Mouse (Mus musculus): ENCODE data around the gene Ric1.

Ric1 gene

DNA sequence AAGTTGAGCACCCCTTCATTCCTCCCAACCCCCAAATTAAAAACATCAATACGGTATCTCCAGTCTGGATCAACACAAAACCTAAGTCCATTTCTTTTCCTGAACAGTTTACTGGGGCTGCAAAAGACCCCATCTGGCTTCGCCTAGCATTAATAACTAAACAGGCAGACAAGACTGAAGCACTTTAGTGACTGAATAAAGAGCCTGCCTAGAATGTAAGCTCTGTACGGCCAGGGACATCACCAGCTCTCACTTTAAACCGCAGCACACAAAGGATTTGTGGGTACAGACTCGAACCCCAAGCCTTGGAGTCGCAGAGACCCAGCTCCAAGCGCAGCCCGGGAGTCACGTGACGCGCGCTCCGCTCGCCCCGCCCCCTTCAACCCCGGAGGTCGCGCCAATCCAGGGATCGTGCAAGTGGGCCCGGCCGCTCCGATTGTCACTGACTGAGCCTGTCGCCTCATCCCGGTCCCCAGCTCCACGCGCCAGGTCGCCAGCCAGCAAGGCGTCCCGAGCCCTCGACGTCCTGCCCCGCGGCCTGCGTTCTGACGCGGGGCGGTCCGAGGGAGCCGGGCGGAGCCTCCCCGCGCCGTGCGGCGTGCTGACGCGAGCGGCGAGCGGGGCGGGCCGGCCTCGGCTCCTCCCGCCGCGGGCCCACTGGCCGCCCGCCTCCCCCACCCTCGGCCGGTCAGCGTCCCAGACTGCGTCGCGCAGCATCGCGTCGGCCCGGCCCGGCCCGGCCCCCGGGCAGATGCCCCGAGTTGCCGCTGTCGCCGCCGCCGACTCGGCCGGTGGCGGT, at the start of gene Ric1:
Gene Ric1, plus strand, starts transcription at position 646 of the 799 bp plus-strand sequence.
- DNase-seq = peak; percentile 87

DNA sequence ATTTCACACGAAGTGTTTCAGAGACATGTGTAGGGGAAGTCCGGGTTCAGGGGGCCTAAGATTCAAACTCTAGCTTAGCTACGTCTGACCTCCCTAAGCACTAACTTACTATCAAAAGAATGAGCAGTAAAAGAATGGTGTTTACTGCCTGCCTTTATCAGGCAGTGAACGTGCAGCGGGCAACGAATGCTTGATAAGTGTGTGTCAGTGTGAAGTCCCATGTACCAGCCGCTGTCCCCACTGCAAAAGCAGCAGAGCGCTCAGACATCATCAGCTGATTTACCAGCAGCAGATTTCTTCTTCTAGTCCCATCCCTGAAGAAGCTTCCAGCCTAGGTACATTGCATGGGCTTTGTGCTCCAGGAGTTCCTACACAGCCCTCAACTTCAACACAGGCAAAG, 49.7 kb upstream of the Ric1 start:
- DNase-seq = no peak

- DNase-seq = no peak
These were observed 49.1 kb upstream of the Ric1 start for GRCm38 (mm10) chr19:29472946-29473345.

- no peak for DNase-seq
These were observed 47.3 kb upstream of the Ric1 start for GRCm38 (mm10) chr19:29474803-29475202.

DNA sequence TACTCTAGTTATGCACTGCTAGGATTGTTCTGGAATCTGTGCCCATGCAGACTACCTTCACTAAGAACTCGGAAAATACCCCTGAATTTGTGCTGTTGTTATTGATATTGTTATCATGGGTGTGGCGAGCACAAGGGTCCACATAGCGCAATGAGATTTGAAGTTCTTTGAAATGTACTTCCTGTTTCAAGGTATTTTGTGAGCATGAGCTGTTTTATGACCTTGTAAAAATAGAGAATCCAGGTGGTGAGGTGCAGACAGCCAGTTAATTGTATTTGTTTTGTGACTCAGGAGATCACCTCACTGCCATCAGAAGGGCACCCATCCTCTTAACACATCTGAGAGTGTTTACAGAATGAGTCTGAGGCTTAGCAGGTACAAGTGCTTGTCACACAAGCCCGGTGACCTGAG, 46.9 kb upstream of the Ric1 start:
- no peak for DNase-seq

DNA sequence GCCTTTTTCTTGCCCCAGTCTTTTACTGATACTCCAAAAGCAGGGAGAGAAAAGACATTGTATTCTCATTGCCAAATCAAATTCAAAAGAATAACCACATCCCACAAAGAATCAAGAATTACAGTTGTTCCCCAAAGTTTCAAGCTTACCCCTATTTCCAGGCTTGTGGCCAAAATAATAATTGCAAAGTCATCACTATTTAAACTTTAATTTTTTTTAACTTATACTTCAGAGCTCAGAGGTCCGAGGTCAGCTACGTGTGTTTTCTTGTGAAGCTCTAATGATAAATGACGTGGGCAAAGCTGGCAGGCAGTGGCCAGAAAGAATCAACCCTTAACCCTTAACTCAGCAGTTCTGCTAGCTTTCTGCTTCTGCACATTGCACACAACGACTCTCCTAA, 43.5 kb upstream of the Ric1 start:
- DNase-seq = no peak

DNA sequence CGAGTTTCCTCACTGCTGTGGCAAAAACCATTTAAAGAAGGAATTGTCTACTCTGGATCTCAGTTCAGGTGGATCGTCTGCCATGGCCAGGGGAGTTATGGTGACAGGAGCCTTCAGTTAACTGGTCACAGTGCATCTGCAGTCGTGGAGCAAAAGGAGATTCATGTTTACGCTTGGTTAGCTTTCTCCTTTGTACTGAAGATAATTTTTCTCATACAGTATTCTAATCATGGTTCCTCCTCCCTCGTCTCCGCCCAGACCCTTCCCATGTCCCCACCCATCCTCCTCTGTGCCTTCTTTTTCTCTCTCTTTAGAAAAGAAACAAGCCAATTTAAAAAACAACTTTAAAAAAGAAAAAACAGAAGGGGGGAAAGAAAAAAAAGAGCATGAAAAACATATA, 40.5 kb upstream of the Ric1 start:
- DNase-seq = no peak

DNA sequence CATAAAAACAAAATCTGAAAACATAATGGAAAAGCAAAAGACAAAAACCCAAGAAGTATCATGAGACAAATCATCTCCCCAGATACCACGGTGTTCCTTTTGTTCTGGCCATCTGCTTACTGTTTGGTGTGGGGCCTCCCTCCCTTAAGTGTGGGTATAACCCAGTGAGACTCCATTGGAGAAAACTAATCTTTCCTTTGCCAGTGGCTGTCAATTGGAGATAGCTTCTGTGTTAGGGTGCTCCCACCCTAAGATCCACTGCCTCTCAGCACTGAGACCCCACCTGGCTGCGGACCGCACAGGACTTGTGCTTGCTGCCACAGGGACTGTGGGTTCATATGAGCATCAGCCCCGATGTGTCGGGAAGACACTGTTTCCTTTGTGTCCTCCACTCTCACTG, 39.9 kb upstream of the Ric1 start:
- DNase-seq = no peak

DNA sequence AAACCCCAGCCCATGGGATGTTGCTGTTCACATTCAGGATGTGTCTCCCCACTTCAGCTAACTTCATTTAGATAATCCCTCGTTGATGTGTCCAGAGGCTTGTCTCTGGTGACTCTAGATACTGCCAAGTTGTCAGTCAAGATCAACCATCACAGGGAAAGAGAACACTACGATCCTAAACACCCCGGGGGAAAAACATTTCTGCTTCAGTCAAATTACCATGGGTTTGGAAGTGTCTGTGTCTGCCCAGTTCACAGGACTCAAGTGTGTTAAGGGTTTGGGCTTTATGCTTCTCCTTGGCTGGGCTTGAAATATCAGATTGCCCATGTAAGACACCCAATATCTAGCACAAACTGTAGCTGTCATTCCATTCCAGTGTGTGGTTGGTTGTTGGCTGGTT, 39.4 kb upstream of the Ric1 start:
- DNase-seq = no peak

GRCm38 (mm10) chr19:29483386-29483785, 38.7 kb upstream of the Ric1 start:
- no peak for DNase-seq

DNA sequence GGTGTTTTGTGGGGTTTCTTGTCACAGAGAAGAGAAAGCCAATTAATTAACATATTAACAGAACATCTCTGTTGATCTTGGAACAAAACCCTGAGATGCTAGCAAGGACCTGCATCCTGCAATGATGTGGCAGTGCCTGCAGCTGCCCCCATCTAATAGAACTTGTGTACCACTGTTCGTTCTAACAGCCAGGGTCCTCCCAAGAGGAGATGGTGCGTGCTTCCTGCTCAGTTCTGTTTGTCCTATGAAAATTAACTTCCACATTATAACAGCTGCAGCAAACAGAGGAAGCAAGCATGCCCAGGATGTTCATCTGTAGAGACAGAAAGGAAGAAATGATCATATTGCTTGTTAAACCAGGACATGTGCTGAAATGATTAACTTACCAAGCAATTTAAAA, 37.5 kb upstream of the Ric1 start:
- no peak for DNase-seq

DNA sequence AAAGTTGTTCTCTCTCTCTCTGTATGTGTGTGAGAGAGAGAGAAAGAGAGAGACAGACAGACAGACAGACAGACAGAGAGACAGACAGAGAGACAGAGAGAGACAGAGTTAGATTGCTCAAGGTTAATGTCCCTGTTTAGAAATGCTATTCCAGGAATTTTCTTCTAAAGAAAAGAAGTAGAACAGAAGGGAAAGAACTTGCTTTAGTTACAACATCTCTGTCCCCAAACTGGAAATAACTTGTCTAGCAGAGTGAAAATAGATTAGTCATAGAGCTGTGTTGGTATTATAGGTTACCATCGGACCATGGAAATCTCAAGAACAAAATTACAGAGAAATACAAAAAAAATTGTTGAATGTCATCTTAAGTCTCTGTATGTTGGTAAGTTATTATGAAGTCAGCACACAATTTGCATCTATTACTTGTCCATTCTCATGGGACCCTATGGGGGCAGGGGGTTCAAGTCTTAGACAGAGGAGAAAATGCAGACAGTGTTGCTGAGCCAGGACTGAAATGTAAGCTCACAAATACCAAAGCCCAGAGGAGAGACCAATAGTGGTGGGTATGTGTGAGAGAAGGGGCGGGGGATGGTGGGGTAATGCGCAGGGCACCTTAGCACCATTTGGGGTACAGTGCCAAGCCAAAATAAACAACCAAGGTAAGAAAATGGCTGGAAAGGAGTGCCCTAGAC, 36.7 kb upstream of the Ric1 start:
- no peak for DNase-seq

DNA sequence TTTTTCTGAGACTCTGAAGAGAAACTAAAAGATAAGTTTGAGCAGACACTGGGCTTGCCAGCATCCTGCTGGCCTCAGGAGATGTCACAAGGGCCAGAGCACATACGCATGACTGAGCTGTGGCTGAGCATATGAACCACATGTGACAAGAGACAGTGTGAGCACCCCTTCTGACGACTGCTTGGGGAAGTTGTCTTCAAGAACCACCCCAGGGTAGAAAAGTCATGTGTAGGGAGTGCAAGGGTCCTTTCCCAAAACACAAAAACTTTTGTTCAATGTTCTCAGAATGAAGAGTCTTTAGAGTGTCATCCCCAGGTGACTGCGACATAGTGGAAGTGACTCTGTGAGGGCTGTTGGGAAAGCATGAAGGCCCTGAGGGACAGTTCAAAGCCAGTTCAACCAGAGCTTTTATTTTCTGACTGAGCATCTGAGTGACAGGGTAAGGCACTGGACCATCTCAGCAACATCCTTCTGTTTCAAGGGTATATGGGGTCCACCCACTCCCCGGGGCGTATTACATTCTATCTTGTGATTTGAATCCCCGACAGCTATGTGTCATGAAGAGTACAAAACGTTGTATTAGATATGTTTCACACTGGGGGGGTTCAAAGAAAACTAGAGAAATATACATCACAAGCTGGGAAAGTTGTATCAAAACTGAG, 35.4 kb upstream of the Ric1 start:
- DNase-seq = no peak

DNA sequence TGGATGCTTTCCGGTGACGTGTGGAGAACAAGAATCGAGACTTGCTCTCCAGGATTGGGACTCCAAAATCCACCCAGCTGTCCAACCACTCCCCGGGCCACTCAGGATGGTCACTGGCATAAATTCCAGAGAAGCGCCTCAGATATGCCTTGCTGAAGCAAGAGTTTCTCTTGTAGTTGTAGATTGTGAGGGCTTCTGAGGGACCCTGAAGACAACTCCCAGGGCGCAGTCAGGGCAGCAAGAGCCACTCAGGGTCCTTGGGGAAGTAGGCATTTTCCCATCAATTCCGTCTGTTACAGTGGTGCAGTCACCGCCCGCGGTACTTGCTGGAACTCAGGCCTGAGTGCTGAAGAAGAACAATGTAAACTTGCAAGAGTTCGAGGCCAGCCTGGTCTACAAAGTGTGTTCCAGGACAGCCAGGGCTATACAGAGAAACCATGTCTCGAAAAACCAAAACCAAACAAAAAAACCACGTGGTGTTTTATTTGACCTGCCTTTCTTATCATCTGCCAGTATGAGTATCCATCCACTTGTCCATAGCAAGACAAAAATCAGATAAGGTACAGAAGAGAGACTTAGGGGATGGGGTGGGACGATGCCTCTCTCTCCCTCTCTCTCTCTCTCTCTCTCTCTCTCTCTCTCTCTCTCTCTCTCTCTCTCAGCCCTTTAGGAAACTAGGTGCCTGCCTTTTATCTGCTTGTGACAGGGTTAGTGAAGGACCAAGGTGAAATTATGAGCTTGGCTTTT, 34.6 kb upstream of the Ric1 start:
- no peak for DNase-seq

DNA sequence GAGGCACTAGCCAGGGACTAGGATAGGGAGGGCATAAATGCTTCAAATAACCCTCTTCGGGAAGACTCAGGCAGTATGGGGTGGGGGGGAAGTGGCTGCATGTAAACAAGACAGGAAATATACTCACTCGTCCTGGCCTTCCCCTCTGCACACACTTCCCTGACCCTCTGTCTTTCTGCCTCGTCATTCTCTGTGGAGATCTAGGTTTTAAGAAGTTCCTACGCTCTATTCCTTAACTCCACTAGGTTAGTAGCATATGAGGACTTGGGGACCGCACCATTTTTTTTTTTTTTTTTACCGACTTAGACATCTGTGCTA, 34.0 kb upstream of the Ric1 start:
- DNase-seq = no peak

DNA sequence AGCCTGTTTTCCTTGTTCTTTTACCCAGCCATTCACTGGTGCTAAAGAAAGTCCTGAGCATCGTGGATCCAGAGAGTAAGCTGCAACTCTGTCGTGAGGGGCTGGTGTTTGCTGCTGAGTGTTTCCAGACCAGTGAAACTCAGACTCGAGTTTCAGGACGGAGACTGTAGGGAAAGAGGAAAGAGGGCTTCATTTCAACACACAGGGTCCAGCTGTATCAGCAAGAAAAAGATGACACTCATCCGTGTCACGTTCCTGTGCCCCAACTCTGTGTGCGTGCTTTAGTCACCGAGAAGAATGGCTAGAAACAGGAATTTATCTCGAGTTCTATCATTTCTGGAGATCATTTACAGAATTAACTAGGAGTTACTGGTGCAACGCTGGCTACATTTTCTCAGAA, 33.7 kb upstream of the Ric1 start:
- peak; percentile 28 for DNase-seq

- peak; percentile 45 for DNase-seq
These were observed 32.2 kb upstream of the Ric1 start for GRCm38 (mm10) chr19:29489785-29490284.

- peak; percentile 35 for DNase-seq
These were observed 30.6 kb upstream of the Ric1 start for GRCm38 (mm10) chr19:29491467-29491866.

DNA sequence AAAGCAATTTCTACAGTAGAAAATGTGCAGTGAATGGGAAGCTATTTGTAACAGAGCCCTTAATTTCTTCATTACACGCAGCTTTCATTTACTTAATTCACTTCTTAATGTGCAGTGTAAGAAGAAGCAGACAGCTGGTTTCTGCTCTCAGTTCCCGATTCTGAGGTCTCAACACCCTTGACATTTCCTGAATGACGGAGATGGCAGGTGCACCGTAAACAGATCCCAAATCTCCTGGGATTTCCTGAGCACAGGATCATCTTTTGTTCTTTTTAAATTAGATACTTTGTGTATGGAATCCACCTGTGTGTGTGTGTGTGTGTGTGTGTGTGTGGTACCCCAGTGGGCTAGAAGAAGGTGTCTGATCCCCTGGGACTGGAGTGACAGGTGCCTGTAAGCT, 27.6 kb upstream of the Ric1 start:
- DNase-seq = no peak

- no peak for DNase-seq
These were observed 26.0 kb upstream of the Ric1 start for GRCm38 (mm10) chr19:29496001-29496597.

DNA sequence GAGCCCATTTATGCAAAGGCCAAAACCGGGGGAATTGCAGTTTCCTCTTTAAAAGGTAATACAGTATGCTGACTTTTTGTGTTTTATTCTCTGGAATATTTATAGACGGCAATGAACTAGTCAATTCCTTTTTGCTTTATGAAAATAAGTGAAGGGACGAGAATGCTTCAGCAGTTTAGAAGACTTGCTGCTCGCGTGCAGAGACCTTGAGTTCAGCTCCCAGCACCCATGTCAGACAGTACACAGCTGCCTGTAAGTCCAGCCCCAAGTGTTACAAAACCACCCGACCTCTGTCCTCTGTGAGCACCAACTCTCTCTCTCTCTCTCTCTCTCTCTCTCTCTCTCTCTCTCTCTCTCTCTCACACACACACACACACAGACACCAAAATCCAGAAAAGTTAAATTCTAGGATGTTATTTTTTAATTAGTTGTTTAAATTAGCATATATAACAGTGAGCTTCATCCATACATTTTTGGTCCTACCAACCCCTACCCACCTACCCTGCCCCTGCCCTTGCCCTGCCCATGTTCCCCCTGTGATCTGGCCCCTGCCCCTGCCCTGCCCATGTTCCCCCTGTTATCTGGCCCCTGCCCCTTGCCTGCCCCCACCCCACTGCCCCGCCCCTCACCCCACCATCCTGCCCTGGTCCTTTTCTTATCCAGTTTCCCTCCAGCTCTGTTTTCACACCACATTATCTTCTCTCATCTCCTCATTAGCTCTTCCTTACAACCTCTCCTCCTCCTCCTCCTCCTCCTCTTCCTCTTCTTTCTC, 25.1 kb upstream of the Ric1 start:
- DNase-seq = peak; percentile 68

GRCm38 (mm10) chr19:29497874-29498273, 24.2 kb upstream of the Ric1 start:
- DNase-seq = no peak
